Mouse (Mus musculus) spleen, postnatal 36 days (tissue): Measurements from ENCODE around the gene Rcan2.
A peak's percentile ranks its signal among the peaks of the same experiment; 100 is the strongest.

ENCODE experiments used
- DNase-seq, 2 experiments: peaks; one replicate each; pipeline ENCODE4 v3.0.0; 2022; ENCODE audit warnings: low spot score in 2 of 2, mixed read lengths in 1 of 2

Gene Rcan2

GRCm38 (mm10) chr17:43917143-43917542, 116.0 kb downstream of the Rcan2 start:
- DNase-seq, result no peak

- DNase-seq, result no peak
These were observed 128.7 kb downstream of the Rcan2 start for GRCm38 (mm10) chr17:43929856-43930255.

GRCm38 (mm10) chr17:43931731-43932130, 130.6 kb downstream of the Rcan2 start:
- DNase-seq, result no peak

- DNase-seq, result no peak
These were observed 132.9 kb downstream of the Rcan2 start for GRCm38 (mm10) chr17:43934056-43934455.

GRCm38 (mm10) chr17:43952219-43952618, 151.1 kb downstream of the Rcan2 start:
- peak; percentile 16 to 22 for DNase-seq

GRCm38 (mm10) chr17:43952661-43953534, 151.7 kb downstream of the Rcan2 start:
- no peak for DNase-seq

- DNase-seq, result no peak
These were observed 152.4 kb downstream of the Rcan2 start for GRCm38 (mm10) chr17:43953535-43953918.

- DNase-seq, result no peak
These were observed 158.6 kb downstream of the Rcan2 start for GRCm38 (mm10) chr17:43959797-43960196.

- no peak for DNase-seq
These were observed 168.8 kb downstream of the Rcan2 start for GRCm38 (mm10) chr17:43969943-43970342.

- no peak for DNase-seq
These were observed 176.4 kb downstream of the Rcan2 start for GRCm38 (mm10) chr17:43977572-43977971.

GRCm38 (mm10) chr17:43979925-43980324, 178.8 kb downstream of the Rcan2 start:
- no peak for DNase-seq

GRCm38 (mm10) chr17:43982505-43982904, 181.4 kb downstream of the Rcan2 start:
- peak in 1 of 2 experiments; percentile 6 for DNase-seq

GRCm38 (mm10) chr17:43989334-43989945, 188.3 kb downstream of the Rcan2 start:
- DNase-seq, result no peak

- no peak for DNase-seq
These were observed 189.8 kb downstream of the Rcan2 start for GRCm38 (mm10) chr17:43990957-43991383.

GRCm38 (mm10) chr17:43994080-43994479, 192.9 kb downstream of the Rcan2 start:
- no peak for DNase-seq

GRCm38 (mm10) chr17:43997514-43997913, 196.4 kb downstream of the Rcan2 start:
- DNase-seq, result no peak

GRCm38 (mm10) chr17:43998095-43998494, 196.9 kb downstream of the Rcan2 start:
- no peak for DNase-seq

GRCm38 (mm10) chr17:44004401-44004800, 203.2 kb downstream of the Rcan2 start:
- DNase-seq, result no peak

GRCm38 (mm10) chr17:44007411-44007810, 206.3 kb downstream of the Rcan2 start:
- no peak for DNase-seq

GRCm38 (mm10) chr17:44011917-44012316, 210.8 kb downstream of the Rcan2 start:
- no peak for DNase-seq

GRCm38 (mm10) chr17:44013756-44014510, 212.8 kb downstream of the Rcan2 start:
- DNase-seq, result no peak

- no peak for DNase-seq
These were observed 215.2 kb downstream of the Rcan2 start for GRCm38 (mm10) chr17:44016314-44016713.
